Mouse (Mus musculus) right cerebral cortex, postnatal 14 days (tissue): Measurements from ENCODE around the gene Zfp316.

Source experiments
- DNase-seq: peaks from one replicate; pipeline ENCODE4 v3.0.0; 2022

The Zfp316 gene

DNA sequence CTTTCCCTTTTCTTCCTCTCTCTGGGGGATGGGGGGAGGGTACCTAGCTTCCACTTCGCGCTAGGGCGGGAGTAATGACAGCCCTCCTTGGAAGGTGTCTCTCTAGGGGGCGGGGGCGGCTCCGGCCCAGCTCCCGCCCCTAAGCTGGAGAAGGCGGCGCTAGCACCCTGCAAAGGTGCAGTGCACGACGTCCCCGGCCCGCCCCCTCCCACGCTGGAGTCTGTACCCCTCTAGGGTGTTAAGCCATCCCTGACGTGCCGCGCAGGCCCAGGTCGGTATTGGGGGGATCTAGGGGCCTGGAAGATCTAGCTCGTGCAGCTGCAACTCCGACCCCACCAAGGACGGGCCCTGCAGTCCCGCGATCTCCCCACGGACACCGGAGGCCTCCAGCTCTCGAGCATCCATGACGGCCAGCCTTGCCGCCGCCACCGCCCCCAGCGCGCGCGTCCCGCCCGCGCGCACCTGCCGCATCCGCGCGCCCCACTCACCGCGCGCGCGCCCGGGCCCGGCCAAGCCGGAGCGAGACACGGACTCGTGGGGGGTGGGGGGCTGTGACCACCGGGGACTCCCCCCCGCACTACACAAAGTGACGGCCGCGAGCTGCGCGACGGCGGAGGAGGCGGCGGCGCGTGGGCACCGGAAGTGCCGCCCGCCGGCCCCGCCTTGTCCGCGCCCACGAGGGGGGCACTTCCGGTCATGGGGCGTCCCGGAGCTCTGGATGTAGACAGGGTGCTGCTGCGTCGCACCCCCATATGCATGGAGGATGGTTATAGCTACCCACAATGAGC is at the start of gene Zfp316:
Gene Zfp316 (minus strand): TSS at position 660 of the 788 bp plus-strand sequence.
- DNase-seq: peak; percentile 77

GRCm38 (mm10) chr5:143317288-143317610 is 47.4 kb upstream of the Zfp316 start:
- DNase-seq: no peak

GRCm38 (mm10) chr5:143316605-143317287 is 46.9 kb upstream of the Zfp316 start:
- DNase-seq: no peak

DNA sequence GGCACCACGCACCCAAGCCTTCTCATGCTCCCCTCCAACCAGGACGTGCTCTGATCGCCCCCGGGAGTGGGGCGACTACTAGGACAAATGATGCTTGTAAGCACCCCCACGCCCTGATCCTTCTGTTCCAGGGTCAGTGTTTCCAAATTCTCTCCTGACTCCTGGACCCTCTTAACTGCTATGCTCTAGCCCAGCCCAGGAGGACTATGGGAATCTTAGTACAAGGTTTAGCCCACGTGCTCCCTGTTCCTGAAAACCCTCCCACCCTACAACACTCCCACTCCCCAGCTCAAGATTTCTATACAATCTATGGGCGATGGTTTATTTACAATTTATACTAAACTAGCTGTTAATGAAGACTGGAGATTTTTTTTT is 45.7 kb upstream of the Zfp316 start:
- no peak for DNase-seq

DNA sequence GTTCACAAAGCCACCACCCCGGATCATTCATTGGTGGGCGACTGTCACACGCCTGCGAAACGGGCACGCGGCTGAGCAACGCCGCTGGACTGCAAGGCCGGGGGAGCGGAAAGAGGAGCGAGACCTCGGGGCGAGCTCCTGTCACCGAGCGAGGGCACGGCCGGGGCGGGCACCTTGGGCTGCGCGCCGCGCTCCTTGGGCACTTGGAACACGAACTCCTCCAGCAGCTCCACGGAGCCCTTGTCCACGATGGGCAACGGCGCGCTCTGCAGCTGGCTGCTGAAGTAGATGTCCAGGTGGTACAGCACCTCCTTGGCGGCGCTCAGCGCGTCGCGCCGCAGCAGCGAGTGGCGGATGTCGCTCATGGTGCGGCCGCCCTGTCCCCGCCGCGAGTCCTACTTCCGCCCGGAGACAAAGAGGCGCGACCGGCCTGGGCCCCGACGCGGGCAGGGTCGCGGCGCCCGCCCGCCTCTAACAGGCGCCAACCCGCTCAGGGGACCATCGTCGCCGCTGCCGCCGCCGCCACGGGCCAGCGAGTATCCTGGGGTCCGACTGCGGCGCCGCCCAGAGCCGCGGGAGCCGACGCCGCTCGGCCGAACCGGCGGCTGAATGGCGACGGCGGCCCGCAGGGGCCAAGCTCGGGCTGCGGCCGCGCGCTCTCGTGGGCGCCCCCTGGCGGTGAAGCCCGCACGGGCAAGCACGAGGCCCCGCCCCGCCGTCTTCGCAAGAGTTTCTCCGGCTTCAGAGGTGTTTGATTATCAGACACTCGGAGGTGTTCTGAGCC is 45.1 kb upstream of the Zfp316 start, which contains the start of gene E130309D02Rik:
Gene E130309D02Rik (minus strand): TSS at position 631 of the 784 bp plus-strand sequence.
- peak; percentile 93 for DNase-seq

DNA sequence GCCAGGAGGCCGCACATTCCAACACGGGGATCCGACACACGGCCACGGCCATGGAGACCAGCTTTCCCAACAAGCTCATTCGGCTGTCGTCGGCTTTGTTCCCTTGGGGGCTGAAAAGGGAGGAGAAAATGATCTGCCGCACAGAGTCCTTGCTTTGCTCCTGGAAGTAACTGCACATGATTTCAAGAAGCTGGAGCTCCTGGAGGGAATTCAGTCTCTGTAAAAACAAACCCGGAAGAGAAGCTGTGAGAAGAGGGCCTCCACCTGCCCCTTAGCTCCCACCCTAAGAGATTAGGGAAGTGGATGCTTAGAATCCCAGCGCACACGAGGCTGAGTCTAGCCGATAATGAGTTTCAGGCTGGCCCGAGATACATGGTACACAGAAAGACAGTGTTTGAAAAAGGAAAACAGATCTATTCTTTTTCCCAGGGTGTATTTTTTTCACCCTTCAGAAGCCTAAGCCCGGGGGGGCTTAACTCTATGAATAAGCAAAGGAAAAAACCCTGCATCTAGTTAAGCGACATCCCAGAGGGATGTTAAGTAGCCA is 44.4 kb upstream of the Zfp316 start:
- no peak for DNase-seq

GRCm38 (mm10) chr5:143311886-143312285 is 42.1 kb upstream of the Zfp316 start:
- DNase-seq: peak; percentile 88

DNA sequence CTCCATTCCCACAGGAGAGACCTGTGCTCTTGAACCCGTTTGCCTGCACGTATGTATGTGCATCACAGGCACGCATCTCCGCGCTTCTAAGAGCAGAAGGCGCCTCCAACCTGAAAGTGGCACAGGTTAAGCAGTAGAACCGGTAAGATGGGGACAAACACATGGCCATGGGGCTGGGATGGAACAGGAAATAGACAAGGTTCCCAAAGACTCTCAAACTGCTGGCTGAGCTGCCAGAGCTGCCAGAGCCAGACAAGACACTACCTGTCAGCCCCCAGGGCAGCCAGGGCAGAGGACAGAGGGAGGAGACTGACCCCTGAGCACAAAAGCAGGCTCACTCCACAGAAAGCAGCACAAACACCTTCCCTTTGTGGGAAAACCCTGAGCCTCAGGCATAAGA is 40.1 kb upstream of the Zfp316 start:
- DNase-seq: no peak

DNA sequence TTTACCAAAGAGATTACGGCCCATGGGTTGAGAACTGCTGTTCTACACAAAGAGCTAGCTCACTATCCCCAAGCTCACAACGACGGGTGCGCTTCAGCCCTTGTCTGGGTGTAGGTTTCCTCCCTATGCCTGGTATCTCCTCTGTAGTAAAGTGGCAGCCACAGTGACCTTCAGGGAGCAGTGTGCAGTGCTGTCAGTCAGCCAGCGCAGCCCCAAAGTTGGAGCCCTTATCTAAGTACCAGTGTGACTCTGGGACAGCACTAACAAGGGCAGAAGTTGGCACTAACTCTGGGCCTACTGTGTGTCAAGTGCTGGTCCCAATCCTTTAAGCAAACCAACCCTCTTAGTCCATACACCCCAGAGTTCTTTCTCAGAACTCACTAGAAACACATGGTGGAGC is 39.0 kb upstream of the Zfp316 start:
- no peak for DNase-seq

GRCm38 (mm10) chr5:143304251-143304650 is 34.4 kb upstream of the Zfp316 start:
- DNase-seq: no peak

- DNase-seq: no peak
Observed at GRCm38 (mm10) chr5:143301296-143301695, 31.5 kb upstream of the Zfp316 start.

GRCm38 (mm10) chr5:143299686-143300085 is 29.9 kb upstream of the Zfp316 start:
- DNase-seq: peak; percentile 68

GRCm38 (mm10) chr5:143298391-143298790 is 28.6 kb upstream of the Zfp316 start:
- no peak for DNase-seq

DNA sequence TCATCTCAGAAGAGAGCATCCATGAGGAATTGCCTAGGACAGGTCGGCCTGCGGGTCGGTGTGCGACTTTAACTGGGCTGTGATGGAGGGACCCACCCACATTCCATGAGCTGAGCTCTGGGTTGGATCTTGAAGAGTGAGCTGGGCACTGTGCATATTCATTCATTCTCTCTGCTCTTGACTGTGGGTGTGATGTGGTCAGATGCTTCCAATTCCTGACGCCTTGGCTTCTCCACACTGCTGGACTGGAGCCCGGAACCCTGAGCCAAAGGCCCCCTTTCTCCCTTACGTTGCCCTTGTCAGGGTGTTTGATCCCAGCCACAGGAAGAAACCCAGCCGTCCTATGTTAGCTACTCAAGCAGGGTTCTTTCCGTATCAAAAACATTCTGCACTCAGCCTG is 28.2 kb upstream of the Zfp316 start:
- DNase-seq: no peak

GRCm38 (mm10) chr5:143295330-143295729 is 25.5 kb upstream of the Zfp316 start:
- no peak for DNase-seq

GRCm38 (mm10) chr5:143294862-143295261 is 25.0 kb upstream of the Zfp316 start:
- no peak for DNase-seq

GRCm38 (mm10) chr5:143293404-143293803 is 23.6 kb upstream of the Zfp316 start, which contains the start of gene Zfp853:
Zfp853 (minus strand) TSS chr5:143293623.
- DNase-seq: peak; percentile 41

GRCm38 (mm10) chr5:143292879-143293278 is 23.1 kb upstream of the Zfp316 start:
- DNase-seq: no peak

GRCm38 (mm10) chr5:143289299-143289698 is 19.5 kb upstream of the Zfp316 start:
- no peak for DNase-seq

DNA sequence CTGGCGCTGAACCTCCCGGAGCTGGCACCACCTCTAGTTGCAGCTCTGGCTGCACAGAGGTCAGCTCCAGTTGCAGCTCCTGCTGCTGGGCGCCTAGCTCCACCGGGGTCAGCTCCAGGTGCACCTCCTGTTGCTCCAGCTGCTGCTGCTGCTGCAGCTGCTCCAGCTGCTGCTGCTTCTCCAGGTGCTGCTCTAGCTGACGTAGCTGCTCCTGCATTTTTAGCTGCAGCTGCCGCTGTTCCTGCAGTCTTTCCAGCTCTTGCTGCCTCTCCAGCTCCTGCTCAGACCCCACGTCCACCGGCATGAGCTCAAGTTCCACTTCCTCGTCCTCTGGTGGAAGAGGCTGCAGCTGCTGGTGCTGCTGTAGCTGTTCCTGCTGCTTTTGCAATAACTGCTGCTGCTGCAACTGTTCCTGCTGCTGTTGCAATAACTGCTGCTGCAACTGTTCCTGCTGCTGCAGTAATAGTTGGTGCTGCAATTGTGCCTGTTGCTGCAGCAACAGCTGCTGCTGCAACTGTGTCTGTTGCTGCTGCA is 18.6 kb upstream of the Zfp316 start:
- no peak for DNase-seq

- DNase-seq: no peak
Observed at GRCm38 (mm10) chr5:143287774-143288328, 18.0 kb upstream of the Zfp316 start.

DNA sequence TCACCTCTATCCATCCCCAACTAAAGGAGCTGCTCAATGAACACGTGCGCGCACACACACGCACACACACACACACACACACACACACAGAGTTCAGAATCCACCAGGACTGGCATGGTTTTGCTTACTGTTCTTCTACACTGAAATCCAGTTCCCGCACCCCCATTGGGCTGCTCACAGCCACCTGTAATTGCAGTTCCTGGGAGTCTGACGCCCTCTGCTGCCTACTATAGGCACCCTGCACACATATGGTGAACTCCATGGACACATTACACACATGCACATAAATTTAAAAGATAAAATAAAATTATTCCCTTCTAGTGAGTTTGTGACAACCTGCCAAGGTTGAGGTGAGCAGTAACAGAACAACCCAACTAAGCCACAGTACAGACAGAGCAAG is 14.9 kb upstream of the Zfp316 start:
- no peak for DNase-seq

DNA sequence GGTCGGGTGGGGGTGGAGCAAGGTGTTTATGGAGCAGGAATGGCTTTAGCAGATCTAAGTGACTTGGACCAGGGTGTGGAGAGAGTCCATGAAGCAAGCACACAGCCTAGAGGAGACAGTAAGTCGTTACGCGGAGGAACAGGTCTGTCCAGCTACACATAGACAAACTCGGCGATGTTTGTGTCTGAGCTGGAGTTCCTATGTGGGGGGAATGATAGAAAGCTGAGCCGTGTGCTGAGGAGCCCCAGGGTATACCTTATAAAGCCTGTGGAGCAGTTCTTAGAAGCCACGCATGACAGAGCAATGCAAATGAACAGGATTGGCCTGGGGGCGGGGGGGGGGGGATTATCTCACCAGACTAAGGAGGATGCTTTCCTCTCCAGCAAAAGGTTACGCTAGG is 9.4 kb upstream of the Zfp316 start:
- no peak for DNase-seq
